Mouse (Mus musculus) ZHBTc4 (cell line): ENCODE results near the gene Orc2.

Experiments
- DNase-seq: peaks from one replicate; pipeline ENCODE4 v3.0.0-alpha.2; 2011; ENCODE audit warnings: low read depth, low spot score

The Orc2 gene

GRCm38 (mm10) chr1:58423371-58424248 lies 81.3 kb downstream of the Orc2 start, which contains the start of gene Clk1:
TSS of gene Clk1 (minus strand) at chr1:58424066.
- DNase-seq = peak; percentile 94

GRCm38 (mm10) chr1:58422879-58423278 lies 82.0 kb downstream of the Orc2 start:
- peak; percentile 71 for DNase-seq

GRCm38 (mm10) chr1:58420961-58421360 lies 83.9 kb downstream of the Orc2 start:
- DNase-seq = peak; percentile 67

- DNase-seq = peak; percentile 60
Measured at GRCm38 (mm10) chr1:58420032-58420431, 84.9 kb downstream of the Orc2 start.

- DNase-seq = no peak
Measured at GRCm38 (mm10) chr1:58416048-58416447, 88.9 kb downstream of the Orc2 start.

- no peak for DNase-seq
Measured at GRCm38 (mm10) chr1:58415442-58415841, 89.5 kb downstream of the Orc2 start.
